Mouse (Mus musculus) R1 (cell line): ENCODE results near the gene Pheta1.

ENCODE experiments used
- DNase-seq: peaks from one replicate; pipeline ENCODE4 v3.0.0-alpha.2; 2018; ENCODE audit warnings: low read depth, low spot score

The Pheta1 gene

DNA sequence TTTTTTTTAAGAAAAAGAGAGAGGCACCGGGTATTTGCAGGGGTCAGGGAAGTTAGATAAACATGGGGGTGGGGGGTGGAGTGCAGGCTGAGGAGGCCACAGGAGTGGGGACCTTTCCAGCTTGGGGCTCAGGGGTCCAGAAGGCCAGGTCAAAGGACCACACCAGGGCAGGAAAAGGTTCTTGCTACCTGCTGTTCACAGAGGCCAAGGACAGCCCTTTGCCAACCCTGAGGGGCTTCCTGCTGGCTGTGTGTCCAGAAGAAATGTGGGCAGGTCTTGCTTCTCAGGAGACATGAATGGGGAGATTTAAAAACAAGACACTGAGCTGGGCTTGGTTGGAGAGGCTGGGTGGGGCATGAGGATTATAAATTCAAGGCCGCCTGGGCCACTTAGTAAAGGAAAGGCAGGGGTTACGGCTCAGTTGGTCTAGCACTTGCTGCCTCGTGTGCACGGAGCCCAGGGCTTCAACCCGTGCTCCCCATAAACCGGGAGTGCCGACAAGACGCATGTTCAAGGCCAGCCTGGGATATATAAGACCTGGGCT is 41.1 kb downstream of the Pheta1 start:
- DNase-seq, result peak; percentile 66

GRCm38 (mm10) chr5:121890925-121891324 is 42.1 kb downstream of the Pheta1 start:
- peak; percentile 58 for DNase-seq

GRCm38 (mm10) chr5:121892281-121892680 is 43.5 kb downstream of the Pheta1 start:
- DNase-seq, result no peak

DNA sequence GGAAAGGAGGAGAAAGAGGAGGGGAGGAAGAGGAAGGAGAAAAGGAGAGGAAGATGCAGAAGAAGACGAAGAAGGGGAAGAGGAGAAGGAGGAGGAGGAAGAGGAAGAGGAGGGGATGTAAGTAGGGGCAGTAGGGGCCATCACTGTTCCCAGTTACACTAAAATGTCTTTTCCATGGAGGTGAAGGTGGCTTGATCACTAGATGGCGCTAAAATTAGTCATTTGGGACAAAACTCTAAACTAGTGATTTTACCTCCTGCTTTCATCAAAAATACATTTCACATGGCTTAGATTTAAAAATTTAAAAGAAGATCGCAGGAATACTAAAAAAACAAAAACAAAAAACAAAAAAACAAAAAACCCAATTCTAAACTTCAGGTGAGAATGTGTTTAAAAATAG is 44.8 kb downstream of the Pheta1 start:
- no peak for DNase-seq

- no peak for DNase-seq
Measured at GRCm38 (mm10) chr5:121894647-121895046, 45.9 kb downstream of the Pheta1 start.

DNA sequence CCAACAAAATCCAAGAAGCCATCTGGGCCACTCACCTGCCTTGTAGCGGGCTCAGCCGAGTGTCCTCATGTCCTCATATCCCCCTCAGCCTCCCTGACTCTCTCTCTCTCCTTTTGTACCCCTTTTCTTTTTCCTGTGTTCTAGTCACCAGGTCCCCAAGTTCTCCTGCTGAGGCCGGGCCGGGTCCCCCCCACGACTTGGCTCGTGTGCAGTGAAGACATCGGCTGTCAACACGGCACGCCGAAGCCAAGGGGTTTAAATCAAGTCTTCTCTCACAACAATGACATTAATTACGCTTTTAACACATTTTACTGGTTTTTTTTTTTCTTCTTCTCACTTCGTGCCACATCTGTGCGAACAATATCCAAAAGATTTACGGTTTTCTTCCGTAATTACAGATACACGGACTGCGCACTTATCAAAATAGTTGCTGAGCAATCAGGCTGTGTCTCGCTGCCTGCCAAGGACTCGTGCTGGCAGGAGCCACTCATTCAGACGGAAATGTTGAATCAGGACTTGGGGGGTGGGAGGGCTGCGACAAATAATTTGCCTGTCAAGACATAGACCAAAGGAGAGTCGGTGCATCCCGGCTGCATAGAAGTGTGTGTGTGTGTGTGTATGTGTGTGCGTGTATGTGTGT is 46.5 kb downstream of the Pheta1 start:
- DNase-seq, result no peak

GRCm38 (mm10) chr5:121902809-121903745 is 54.3 kb downstream of the Pheta1 start:
- DNase-seq, result no peak
